Mouse (Mus musculus) brain, embryonic 14.5 days (tissue): ENCODE measurements around the gene Jmjd7.

Source experiments
- CTCF ChIP-seq: fragments of 200-500 bp; IDR thresholded peaks from 2 replicates; pipeline ENCODE4 v1.5.1; 2012; ENCODE audit warnings: inconsistent platforms, mild to moderate bottlenecking, moderate library complexity, borderline replicate concordance; ENCODE audit not compliant: insufficient read depth, insufficient read length; ENCODE audit errors: extremely low read depth
- POLR2A ChIP-seq: fragments of 200-500 bp; IDR thresholded peaks from 2 replicates; pipeline ENCODE4 v1.6.1; 2012; ENCODE audit warnings: mild to moderate bottlenecking, inconsistent platforms, borderline replicate concordance; ENCODE audit not compliant: poor library complexity, insufficient read depth, insufficient read length, severe bottlenecking; ENCODE audit errors: extremely low read depth

GRCm38 (mm10) chr2:119980343-119980986 lies 46.8 kb upstream of the Jmjd7 start:
- TF ChIP-seq CTCF: no peak
- no peak for TF ChIP-seq POLR2A
